Mouse (Mus musculus) heart, embryonic 12.5 days (tissue): ENCODE results near the gene Slc9a5. TPM values are rescaled to one million over a fixed set of nuclear protein-coding genes. Genes with fewer than 3 reads are reported as not detected.
A peak's percentile ranks its signal among the peaks of the same experiment; 100 is the strongest.

ENCODE experiments used
- ATAC-seq: fragments of 200-750 bp; cut with Nextera tagmentation; 2 replicates; pipeline ENCODE4 v1.8.0; 2017; ENCODE audit warnings: moderate TSS enrichment, moderate library complexity; ENCODE audit not compliant: insufficient number of reproducible peaks, low FRiP score
- H3K27ac ChIP-seq: fragments of 300-500 bp; sonication (generic); 2 replicates; pipeline ENCODE4 v1.5.1; 2016; ENCODE audit warnings: mild to moderate bottlenecking, moderate library complexity; ENCODE audit not compliant: poor library complexity, severe bottlenecking
- H3K27me3 ChIP-seq: fragments of 300-500 bp; sonication (generic); replicated peaks from 2 replicates; pipeline ENCODE4 v1.6.1; 2016; ENCODE audit warnings: mild to moderate bottlenecking, moderate library complexity
- H3K36me3 ChIP-seq: fragments of 300-500 bp; sonication (generic); 2 replicates; pipeline ENCODE4 v1.6.1; 2016; ENCODE audit warnings: mild to moderate bottlenecking, moderate library complexity
- H3K4me1 ChIP-seq: fragments of 300-500 bp; sonication (generic); replicated peaks from 2 replicates; pipeline ENCODE4 v1.6.1; 2016; ENCODE audit warnings: mild to moderate bottlenecking
- H3K4me2 ChIP-seq: fragments of 300-500 bp; sonication (generic); 2 replicates; pipeline ENCODE4 v1.6.1; 2016; ENCODE audit warnings: mild to moderate bottlenecking, moderate library complexity
- H3K4me3 ChIP-seq: fragments of 300-500 bp; sonication (generic); 2 replicates; pipeline ENCODE4 v1.5.1; 2016; ENCODE audit warnings: mild to moderate bottlenecking
- H3K9ac ChIP-seq: fragments of 300-500 bp; sonication (generic); 2 replicates; pipeline ENCODE4 v1.6.1; 2016; ENCODE audit warnings: mild to moderate bottlenecking, moderate library complexity
- H3K9me3 ChIP-seq: fragments of 300-500 bp; sonication (generic); replicated peaks from 2 replicates; pipeline ENCODE4 v1.6.1; 2016; ENCODE audit warnings: mild to moderate bottlenecking, moderate library complexity
- WGBS: fragments of 180-500 bp; shearing (Covaris S2); methylation state at CpG from one replicate; pipeline ENCODE4 v1.1.7; 2016; 5-methylcytosine and 5-hydroxymethylcytosine counted together
- polyA plus RNA-seq: library from polyadenylated mRNA; unstranded; fragments of >200 nt; fragmentation: Nextera tagmentation; extraction: Ambion mirVana; gene quantifications from 2 replicates; pipeline ENCODE4 v1.2.1, GENCODE M21; 2016

Slc9a5 gene
- 1.6 and 2.0 TPM in 2 replicates for polyA plus RNA-seq

GRCm38 (mm10) chr8:105348450-105349095, at the start of gene Slc9a5:
Slc9a5 (plus strand) TSS chr8:105348843.
- Histone ChIP-seq H3K4me3 (peak within 1 kb of the TSS; percentile 78), H3K9ac (peak within 1 kb of the TSS; percentile 88), H3K36me3 (no peaks in the 10 kb centered on the region), H3K4me1 (peaks cover 49% of the 10 kb centered on the region), H3K27ac (peak within 1 kb of the TSS; percentile 92), H3K4me2 (peak within 1 kb of the TSS; percentile 99), H3K9me3 (no peaks in the 10 kb centered on the region), H3K27me3 (no peaks in the 10 kb centered on the region; the same call in 1 of the 2 replicates)
- ATAC-seq, result no peak
- under 1% methylated on average over 34 of the region's 34 CpGs for WGBS

GRCm38 (mm10) chr8:105299962-105300361, 48.7 kb upstream of the Slc9a5 start:
- Histone ChIP-seq H3K36me3 (peaks cover 60% of the 10 kb centered on the region), H3K9me3 (no peaks in the 10 kb centered on the region), H3K4me2 (peak overlapping the region; percentile 22), H3K4me1 (peaks cover 43% of the 10 kb centered on the region), H3K9ac (no peak overlapping the region), H3K27ac (no peak overlapping the region), H3K4me3 (no peak overlapping the region), H3K27me3 (no peaks in the 10 kb centered on the region)
- 0 out of 2 replicates have a peak, but pooled peaks have one; percentile 58 for ATAC-seq
- WGBS, result 76% methylated on average over 8 of the region's 8 CpGs

GRCm38 (mm10) chr8:105303396-105303795, 45.2 kb upstream of the Slc9a5 start:
- no peak overlapping the region for H3K4me2 ChIP-seq
- H3K36me3 ChIP-seq, result peaks cover 76% of the 10 kb centered on the region
- no peak overlapping the region for H3K4me3 ChIP-seq
- WGBS, result 86% methylated on average over 8 of the region's 8 CpGs
- no peaks in the 10 kb centered on the region for H3K9me3 ChIP-seq
- H3K9ac ChIP-seq, result no peak overlapping the region
- H3K27me3 ChIP-seq, result no peaks in the 10 kb centered on the region
- no peak overlapping the region for H3K27ac ChIP-seq
- ATAC-seq, result no peak
- H3K4me1 ChIP-seq, result peaks cover 49% of the 10 kb centered on the region

- Histone ChIP-seq H3K4me2 (no peak overlapping the region), H3K4me1 (peaks cover 44% of the 10 kb centered on the region), H3K27ac (peak overlapping the region; percentile 53; the same call in 1 of the 2 replicates), H3K9me3 (no peaks in the 10 kb centered on the region), H3K4me3 (no peak overlapping the region), H3K9ac (no peak overlapping the region), H3K27me3 (no peaks in the 10 kb centered on the region), H3K36me3 (peaks cover 76% of the 10 kb centered on the region)
- 70% methylated on average over 9 of the region's 9 CpGs for WGBS
- ATAC-seq, result no peak
Measured at GRCm38 (mm10) chr8:105303874-105304273, 44.8 kb upstream of the Slc9a5 start.

GRCm38 (mm10) chr8:105304325-105305210, 44.1 kb upstream of the Slc9a5 start:
- Histone ChIP-seq H3K9ac (0 out of 2 replicates have a peak overlapping the region, but pooled peaks have one; percentile 3), H3K4me3 (no peak overlapping the region), H3K4me2 (no peak overlapping the region), H3K27ac (peak overlapping the region; percentile 53; the same call in 1 of the 2 replicates), H3K9me3 (no peaks in the 10 kb centered on the region), H3K36me3 (peaks cover 76% of the 10 kb centered on the region), H3K27me3 (no peaks in the 10 kb centered on the region), H3K4me1 (peaks cover 40% of the 10 kb centered on the region)
- peak; percentile 18; the same call in 1 of the 2 replicates for ATAC-seq
- 52% methylated on average over 9 of the region's 9 CpGs for WGBS

GRCm38 (mm10) chr8:105305211-105306145, 43.2 kb upstream of the Slc9a5 start, which contains the start of gene Elmo3:
Elmo3 (plus strand) TSS chr8:105305601.
- no peaks in the 10 kb centered on the region for H3K27me3 ChIP-seq
- peaks cover 36% of the 10 kb centered on the region for H3K4me1 ChIP-seq
- peak within 1 kb of the TSS; percentile 82 for H3K4me2 ChIP-seq
- peak within 1 kb of the TSS; percentile 69 for H3K9ac ChIP-seq
- H3K27ac ChIP-seq, result peak within 1 kb of the TSS; percentile 53
- H3K9me3 ChIP-seq, result no peaks in the 10 kb centered on the region
- WGBS, result 6% methylated on average over 29 of the region's 30 CpGs
- peak within 1 kb of the TSS; percentile 46 for H3K4me3 ChIP-seq
- H3K36me3 ChIP-seq, result peaks cover 75% of the 10 kb centered on the region
- peak; percentile 59 for ATAC-seq

- Histone ChIP-seq H3K4me1 (peaks cover 36% of the 10 kb centered on the region), H3K4me3 (peak overlapping the region; percentile 46), H3K9ac (peak overlapping the region; percentile 69), H3K27ac (peak overlapping the region; percentile 49), H3K9me3 (no peaks in the 10 kb centered on the region), H3K4me2 (peak overlapping the region; percentile 82), H3K27me3 (no peaks in the 10 kb centered on the region), H3K36me3 (peaks cover 71% of the 10 kb centered on the region)
- ATAC-seq, result peak; percentile 19
- 50% methylated on average over 5 of the region's 5 CpGs for WGBS
Measured at GRCm38 (mm10) chr8:105306146-105306691, 42.4 kb upstream of the Slc9a5 start.

GRCm38 (mm10) chr8:105307670-105308069, 41.0 kb upstream of the Slc9a5 start:
- H3K9ac ChIP-seq, result no peak overlapping the region
- WGBS, result 91% methylated on average over 13 of the region's 13 CpGs

GRCm38 (mm10) chr8:105308428-105308827, 40.2 kb upstream of the Slc9a5 start:
- Histone ChIP-seq H3K27ac (no peak overlapping the region), H3K4me2 (no peak overlapping the region), H3K27me3 (no peaks in the 10 kb centered on the region), H3K4me1 (peaks cover 41% of the 10 kb centered on the region), H3K9ac (no peak overlapping the region), H3K9me3 (no peaks in the 10 kb centered on the region), H3K4me3 (no peak overlapping the region), H3K36me3 (peaks cover 72% of the 10 kb centered on the region)
- ATAC-seq, result no peak
- 92% methylated on average over 10 of the region's 10 CpGs for WGBS

More at GRCm38 (mm10) chr8:105307670-105308069, 41.0 kb upstream of the Slc9a5 start:
- ATAC-seq, result no peak
- no peak overlapping the region for H3K4me2 ChIP-seq
- peaks cover 70% of the 10 kb centered on the region for H3K36me3 ChIP-seq
- peaks cover 36% of the 10 kb centered on the region for H3K4me1 ChIP-seq
- no peak overlapping the region for H3K4me3 ChIP-seq
- H3K27me3 ChIP-seq, result no peaks in the 10 kb centered on the region
- H3K27ac ChIP-seq, result no peak overlapping the region
- H3K9me3 ChIP-seq, result no peaks in the 10 kb centered on the region

- Histone ChIP-seq H3K27me3 (no peaks in the 10 kb centered on the region), H3K4me2 (no peak overlapping the region), H3K9me3 (no peaks in the 10 kb centered on the region), H3K4me3 (no peak overlapping the region), H3K27ac (no peak overlapping the region), H3K4me1 (peaks cover 41% of the 10 kb centered on the region), H3K36me3 (peaks cover 71% of the 10 kb centered on the region), H3K9ac (no peak overlapping the region)
- ATAC-seq, result no peak
- WGBS, result 82% methylated on average over 15 of the region's 15 CpGs
Measured at GRCm38 (mm10) chr8:105309142-105309847, 39.3 kb upstream of the Slc9a5 start.
